Mouse (Mus musculus): ENCODE results near the gene 1600002K03Rik. TPM values are rescaled to one million over a fixed set of nuclear protein-coding genes. Genes with fewer than 3 reads are reported as not detected.

1600002K03Rik gene
- polyA plus RNA-seq, 1 experiment from 2014 or later: 7.8 TPM

- ATAC-seq (ENCODE audit: low read depth): no peak
- Histone ChIP-seq H3K36me3 (ENCODE audit: control insufficient read depth, insufficient read depth, low read length) (peaks cover 22% of the 10 kb centered on the region; the same call in 1 of the 2 replicates), H3K4me2 (ENCODE audit: low read depth, low read length) (peak overlapping the region; percentile 84; the same call in 1 of the 2 replicates), H3K4me3 (ENCODE audit: low read depth, low read length) (no peak overlapping the region), H3K9ac (replicated peaks; ENCODE audit: low read depth, low read length) (no peak overlapping the region), H3K9me3 (ENCODE audit: control insufficient read depth, low read length) (no peaks in the 10 kb centered on the region), H3K27ac (ENCODE audit: low read depth, low read length) (peak overlapping the region; percentile 84), H3K4me1 (ENCODE audit: control insufficient read depth, insufficient read depth, low read length) (peaks cover 26% of the 10 kb centered on the region), H3K27me3 (ENCODE audit: control insufficient read depth, insufficient read depth, low read length) (no peaks in the 10 kb centered on the region)
- 79% methylated on average over 11 of the region's 11 CpGs for WGBS
Measured at GRCm38 (mm10) chr10:80139975-80140665, 32.6 kb upstream of the 1600002K03Rik start.

GRCm38 (mm10) chr10:80140666-80141035, 32.1 kb upstream of the 1600002K03Rik start, which contains the start of gene Cbarp:
Cbarp (minus strand) TSS chr10:80140835.
- Histone ChIP-seq H3K27ac (ENCODE audit: low read depth, low read length) (peak within 1 kb of the TSS; percentile 94), H3K27me3 (ENCODE audit: control insufficient read depth, insufficient read depth, low read length) (no peaks in the 10 kb centered on the region), H3K4me2 (ENCODE audit: low read depth, low read length) (peak within 1 kb of the TSS; percentile 88), H3K9ac (replicated peaks; ENCODE audit: low read depth, low read length) (peak within 1 kb of the TSS; percentile 46), H3K9me3 (ENCODE audit: control insufficient read depth, low read length) (no peaks in the 10 kb centered on the region), H3K4me3 (ENCODE audit: low read depth, low read length) (peak within 1 kb of the TSS; percentile 44), H3K36me3 (ENCODE audit: control insufficient read depth, insufficient read depth, low read length) (peaks cover 26% of the 10 kb centered on the region; the same call in 1 of the 2 replicates), H3K4me1 (ENCODE audit: control insufficient read depth, insufficient read depth, low read length) (peaks cover 26% of the 10 kb centered on the region)
- 79% methylated on average over 10 of the region's 10 CpGs for WGBS
- no peak for ATAC-seq (ENCODE audit: low read depth)

GRCm38 (mm10) chr10:80141243-80141642, 31.5 kb upstream of the 1600002K03Rik start:
- 0% methylated on average over 29 of the region's 29 CpGs for WGBS
- ATAC-seq (ENCODE audit: low read depth): peak; percentile 62
- H3K4me3 ChIP-seq (ENCODE audit: low read depth, low read length): peak overlapping the region; percentile 44
- peak overlapping the region; percentile 88 for H3K4me2 ChIP-seq (ENCODE audit: low read depth, low read length)
- peak overlapping the region; percentile 84 for H3K27ac ChIP-seq (ENCODE audit: low read depth, low read length)
- H3K4me1 ChIP-seq (ENCODE audit: control insufficient read depth, insufficient read depth, low read length): peaks cover 27% of the 10 kb centered on the region
- no peaks in the 10 kb centered on the region for H3K27me3 ChIP-seq (ENCODE audit: control insufficient read depth, insufficient read depth, low read length)
- H3K9ac ChIP-seq (replicated peaks; ENCODE audit: low read depth, low read length): peak overlapping the region; percentile 46
- no peaks in the 10 kb centered on the region for H3K9me3 ChIP-seq (ENCODE audit: control insufficient read depth, low read length)
- H3K36me3 ChIP-seq (ENCODE audit: control insufficient read depth, insufficient read depth, low read length): peaks cover 31% of the 10 kb centered on the region; the same call in 1 of the 2 replicates

GRCm38 (mm10) chr10:80141786-80142529, 30.8 kb upstream of the 1600002K03Rik start:
- H3K4me1 ChIP-seq (ENCODE audit: control insufficient read depth, insufficient read depth, low read length): peaks cover 20% of the 10 kb centered on the region
- ATAC-seq (ENCODE audit: low read depth): peak; percentile 83

GRCm38 (mm10) chr10:80142530-80142925, 30.2 kb upstream of the 1600002K03Rik start:
- no peaks in the 10 kb centered on the region for H3K9me3 ChIP-seq (ENCODE audit: control insufficient read depth, low read length)
- ATAC-seq (ENCODE audit: low read depth): 0 out of 2 replicates have a peak, but pooled peaks have one; percentile 7
- H3K27ac ChIP-seq (ENCODE audit: low read depth, low read length): peak overlapping the region; percentile 16
- no peaks in the 10 kb centered on the region for H3K27me3 ChIP-seq (ENCODE audit: control insufficient read depth, insufficient read depth, low read length)
- peak overlapping the region; percentile 88 for H3K4me2 ChIP-seq (ENCODE audit: low read depth, low read length)
- WGBS: under 1% methylated on average over 15 of the region's 15 CpGs
- H3K36me3 ChIP-seq (ENCODE audit: control insufficient read depth, insufficient read depth, low read length): peaks cover 29% of the 10 kb centered on the region; the same call in 1 of the 2 replicates
- peaks cover 20% of the 10 kb centered on the region for H3K4me1 ChIP-seq (ENCODE audit: control insufficient read depth, insufficient read depth, low read length)
- H3K4me3 ChIP-seq (ENCODE audit: low read depth, low read length): peak overlapping the region; percentile 44
- H3K9ac ChIP-seq (replicated peaks; ENCODE audit: low read depth, low read length): peak overlapping the region; percentile 58

More at GRCm38 (mm10) chr10:80141786-80142529, 30.8 kb upstream of the 1600002K03Rik start:
- Histone ChIP-seq H3K4me2 (ENCODE audit: low read depth, low read length) (peak overlapping the region; percentile 88), H3K9me3 (ENCODE audit: control insufficient read depth, low read length) (no peaks in the 10 kb centered on the region), H3K9ac (replicated peaks; ENCODE audit: low read depth, low read length) (peak overlapping the region; percentile 58), H3K27ac (ENCODE audit: low read depth, low read length) (peak overlapping the region; percentile 84), H3K36me3 (ENCODE audit: control insufficient read depth, insufficient read depth, low read length) (peaks cover 29% of the 10 kb centered on the region; the same call in 1 of the 2 replicates), H3K27me3 (ENCODE audit: control insufficient read depth, insufficient read depth, low read length) (no peaks in the 10 kb centered on the region), H3K4me3 (ENCODE audit: low read depth, low read length) (peak overlapping the region; percentile 44)
- under 1% methylated on average over 41 of the region's 43 CpGs for WGBS

GRCm38 (mm10) chr10:80143664-80144063, 29.1 kb upstream of the 1600002K03Rik start:
- Histone ChIP-seq H3K36me3 (ENCODE audit: control insufficient read depth, insufficient read depth, low read length) (peaks cover 29% of the 10 kb centered on the region; the same call in 1 of the 2 replicates), H3K9me3 (ENCODE audit: control insufficient read depth, low read length) (no peaks in the 10 kb centered on the region), H3K9ac (replicated peaks; ENCODE audit: low read depth, low read length) (no peak overlapping the region), H3K27ac (ENCODE audit: low read depth, low read length) (no peak overlapping the region), H3K4me2 (ENCODE audit: low read depth, low read length) (no peak overlapping the region), H3K4me1 (ENCODE audit: control insufficient read depth, insufficient read depth, low read length) (peaks cover 22% of the 10 kb centered on the region), H3K27me3 (ENCODE audit: control insufficient read depth, insufficient read depth, low read length) (no peaks in the 10 kb centered on the region), H3K4me3 (ENCODE audit: low read depth, low read length) (no peak overlapping the region; the same call in 1 of the 2 replicates)
- no peak for ATAC-seq (ENCODE audit: low read depth)
- 94% methylated on average over 7 of the region's 7 CpGs for WGBS

- no peaks in the 10 kb centered on the region for H3K27me3 ChIP-seq (ENCODE audit: control insufficient read depth, insufficient read depth, low read length)
- WGBS: 93% methylated on average over 12 of the region's 12 CpGs
- ATAC-seq (ENCODE audit: low read depth): no peak
- no peaks in the 10 kb centered on the region for H3K9me3 ChIP-seq (ENCODE audit: control insufficient read depth, low read length)
- peaks cover 22% of the 10 kb centered on the region for H3K4me1 ChIP-seq (ENCODE audit: control insufficient read depth, insufficient read depth, low read length)
- no peak overlapping the region for H3K27ac ChIP-seq (ENCODE audit: low read depth, low read length)
- no peak overlapping the region for H3K4me3 ChIP-seq (ENCODE audit: low read depth, low read length)
- H3K9ac ChIP-seq (replicated peaks; ENCODE audit: low read depth, low read length): no peak overlapping the region
- H3K36me3 ChIP-seq (ENCODE audit: control insufficient read depth, insufficient read depth, low read length): peaks cover 29% of the 10 kb centered on the region; the same call in 1 of the 2 replicates
- H3K4me2 ChIP-seq (ENCODE audit: low read depth, low read length): no peak overlapping the region
Measured at GRCm38 (mm10) chr10:80144159-80144558, 28.6 kb upstream of the 1600002K03Rik start.

GRCm38 (mm10) chr10:80144864-80145838, 27.6 kb upstream of the 1600002K03Rik start:
- Histone ChIP-seq H3K27me3 (ENCODE audit: control insufficient read depth, insufficient read depth, low read length) (no peaks in the 10 kb centered on the region), H3K9ac (replicated peaks; ENCODE audit: low read depth, low read length) (no peak overlapping the region; the same call in 1 of the 2 replicates), H3K27ac (ENCODE audit: low read depth, low read length) (no peak overlapping the region), H3K4me1 (ENCODE audit: control insufficient read depth, insufficient read depth, low read length) (peaks cover 22% of the 10 kb centered on the region), H3K4me3 (ENCODE audit: low read depth, low read length) (no peak overlapping the region), H3K36me3 (ENCODE audit: control insufficient read depth, insufficient read depth, low read length) (peaks cover 29% of the 10 kb centered on the region; the same call in 1 of the 2 replicates), H3K4me2 (ENCODE audit: low read depth, low read length) (no peak overlapping the region; the same call in 1 of the 2 replicates), H3K9me3 (ENCODE audit: control insufficient read depth, low read length) (no peaks in the 10 kb centered on the region)
- no peak for ATAC-seq (ENCODE audit: low read depth)
- 70% methylated on average over 20 of the region's 20 CpGs for WGBS
